Mouse (Mus musculus) kidney, adult 8-10 months (tissue): ENCODE data around the gene Gucd1.
"Not testable (repeated sequence)": the region's sequence is repeated elsewhere in the genome, so short reads cannot be mapped to it uniquely, and the experiment has no call there.

ENCODE experiments used
- DNase-seq, 2 experiments: peaks; one replicate each; pipeline ENCODE4 v3.0.0; 2022

Gene Gucd1

DNA sequence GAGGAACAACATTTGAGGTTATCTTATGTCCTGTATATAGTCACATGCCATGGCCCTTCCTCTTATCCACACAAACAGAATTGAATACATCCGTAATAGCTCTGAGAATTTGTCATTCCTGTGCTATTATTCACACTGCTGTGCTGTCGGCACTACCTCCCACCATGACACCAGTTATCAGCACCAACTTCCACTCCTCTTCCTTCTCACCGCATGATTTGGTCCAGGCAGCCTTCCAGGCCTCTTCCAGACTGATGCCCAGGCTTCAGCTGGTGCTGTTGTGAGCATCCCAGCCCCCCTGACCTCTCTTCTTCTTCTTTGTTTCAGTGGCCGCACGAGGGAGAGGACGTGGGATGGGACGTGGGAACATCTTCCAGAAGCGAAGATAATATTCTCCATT, 17.2 kb upstream of the Gucd1 start:
- DNase-seq, result no peak

DNA sequence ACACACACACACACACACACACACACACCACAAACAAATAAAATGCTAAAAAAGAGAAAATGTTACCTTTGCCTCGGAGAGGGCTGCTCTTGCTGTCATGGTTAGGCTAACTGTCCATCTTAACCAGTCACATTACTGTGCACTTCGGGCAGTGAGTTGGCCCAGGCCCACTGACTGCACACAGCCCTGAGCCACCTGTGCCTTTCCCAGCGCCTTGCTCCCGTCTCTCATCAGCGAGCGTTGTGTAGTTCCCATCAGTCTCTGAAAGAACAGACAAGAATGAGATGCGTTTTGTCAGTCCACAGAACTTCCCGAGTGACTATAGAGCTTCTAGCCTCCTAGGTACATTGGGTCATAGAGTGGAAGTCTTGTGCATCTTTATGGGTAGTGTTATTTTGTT, 16.4 kb upstream of the Gucd1 start:
- no peak for DNase-seq

DNA sequence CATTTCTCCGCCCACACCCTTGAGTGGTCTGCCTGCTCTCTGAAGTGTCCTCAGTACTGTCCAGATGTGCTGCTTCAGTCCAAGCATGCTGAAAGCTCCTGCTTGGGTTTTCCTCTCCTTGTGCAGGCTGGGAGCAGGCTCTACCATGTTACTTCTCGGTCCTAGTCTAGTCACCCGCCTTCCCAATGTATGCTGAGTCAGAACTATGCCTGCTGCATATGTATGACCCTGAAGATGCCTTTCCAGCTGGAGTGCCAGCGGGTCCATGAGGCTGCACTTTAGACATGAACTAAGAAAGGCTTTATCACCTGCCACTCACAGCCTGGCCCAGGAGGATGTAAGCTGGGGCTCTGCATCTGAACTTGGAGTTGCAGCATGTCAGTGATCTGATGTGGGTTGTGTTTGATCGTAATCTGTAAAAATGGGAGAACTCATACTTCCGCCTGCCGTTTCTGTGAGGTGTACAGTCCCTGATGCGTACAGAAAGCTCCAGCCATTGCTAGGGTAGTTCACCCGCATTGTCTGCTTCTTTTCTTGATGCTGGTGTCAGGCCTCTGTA, 13.8 kb upstream of the Gucd1 start:
- DNase-seq, result peak in 1 of 2 experiments; percentile 29

GRCm38 (mm10) chr10:75530322-75530721, 12.6 kb upstream of the Gucd1 start:
- no peak for DNase-seq

DNA sequence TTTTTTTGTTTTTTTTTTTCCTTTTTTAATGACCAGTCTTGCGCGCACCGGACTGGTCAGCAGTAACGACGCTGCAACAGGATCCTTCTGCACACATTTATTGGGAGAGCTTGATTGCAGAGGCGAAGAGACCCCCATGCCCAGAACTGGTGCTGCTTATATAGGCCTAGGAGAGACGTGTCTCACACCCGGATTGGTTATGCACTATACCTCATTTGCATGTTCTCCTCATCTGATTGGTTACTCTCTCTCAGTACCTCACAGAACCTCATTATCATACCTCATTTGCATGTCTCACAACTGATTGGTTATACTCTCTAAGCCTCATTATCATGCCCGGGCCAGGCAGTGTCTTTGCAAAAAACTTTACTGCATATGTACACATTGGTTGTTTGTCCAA, 7.7 kb upstream of the Gucd1 start:
- DNase-seq, result not testable (repeated sequence)

GRCm38 (mm10) chr10:75521643-75522042, 3.9 kb upstream of the Gucd1 start:
- peak in 1 of 2 experiments; percentile 59 for DNase-seq

DNA sequence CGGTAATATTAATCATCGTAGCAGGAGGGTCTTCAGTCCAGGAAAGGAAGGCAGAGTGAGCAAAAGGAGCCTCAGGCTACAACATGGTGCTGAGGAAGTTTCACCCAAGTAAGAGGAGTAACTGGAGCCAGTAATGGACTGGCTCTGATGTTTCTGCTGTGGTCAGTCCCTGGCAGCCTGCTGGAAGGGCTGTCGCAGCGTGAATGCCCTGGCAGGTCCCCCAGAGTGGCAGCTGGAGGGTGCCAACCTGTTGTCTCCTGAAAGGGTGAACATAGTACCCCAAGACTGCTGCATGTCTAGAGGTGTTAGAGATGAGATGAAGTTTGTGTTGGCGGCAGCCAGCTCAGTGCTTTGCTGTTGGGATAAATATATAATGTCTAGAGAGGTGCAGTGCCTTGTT, 2.8 kb upstream of the Gucd1 start:
- no peak for DNase-seq

- peak; percentile 95 to 97 for DNase-seq
Measured at GRCm38 (mm10) chr10:75517073-75517757, 557 bp downstream of the Gucd1 start, which contains the start of gene Snrpd3. Gene Snrpd3 (plus strand): TSS chr10:75517551.

GRCm38 (mm10) chr10:75516724-75517072, 1.1 kb downstream of the Gucd1 start:
- peak; percentile 62 to 68 for DNase-seq

- peak; percentile 80 to 89 for DNase-seq
Measured at GRCm38 (mm10) chr10:75516038-75516723, 1.6 kb downstream of the Gucd1 start.

DNA sequence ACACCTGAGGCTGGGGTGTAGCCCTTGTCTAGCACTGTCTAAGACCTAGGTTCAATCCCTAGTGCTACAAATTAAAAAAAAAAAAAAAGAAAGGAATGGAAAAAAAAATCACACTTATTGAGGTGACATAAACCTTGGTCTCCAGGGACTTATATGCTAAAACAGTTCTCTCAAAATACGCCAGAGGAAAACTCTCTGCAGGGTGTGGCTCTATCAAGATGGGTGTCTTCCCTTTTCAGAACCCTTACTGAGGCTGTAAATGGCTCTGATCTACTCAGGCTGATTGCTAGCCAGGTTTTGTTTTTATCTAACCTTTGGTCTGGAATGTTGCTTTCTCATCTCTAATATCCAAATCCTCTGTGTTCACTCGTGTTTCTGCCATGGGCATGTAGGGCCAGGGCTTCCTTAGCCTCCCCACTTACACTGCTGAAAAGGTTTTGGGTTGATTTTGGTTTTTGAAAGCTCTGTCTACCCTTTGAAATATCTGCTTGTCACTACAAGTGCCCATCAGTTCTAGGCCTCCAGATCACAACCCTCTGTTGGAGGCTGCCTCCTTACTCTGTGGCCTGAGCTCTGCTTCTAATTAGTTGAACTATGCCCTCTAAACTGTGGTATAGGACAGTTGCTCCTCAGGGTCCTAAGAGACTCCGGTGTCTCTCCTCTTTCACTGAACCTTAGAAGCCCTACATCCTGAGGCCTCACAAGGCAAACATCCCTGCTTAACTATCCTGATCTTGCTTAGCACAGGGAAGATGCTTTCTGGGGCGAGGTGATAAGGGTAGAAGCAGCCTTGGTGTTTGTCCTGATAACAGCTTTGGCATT, 2.3 kb downstream of the Gucd1 start:
- peak; percentile 48 to 61 for DNase-seq

- no peak for DNase-seq
Measured at GRCm38 (mm10) chr10:75514361-75514760, 3.4 kb downstream of the Gucd1 start.

DNA sequence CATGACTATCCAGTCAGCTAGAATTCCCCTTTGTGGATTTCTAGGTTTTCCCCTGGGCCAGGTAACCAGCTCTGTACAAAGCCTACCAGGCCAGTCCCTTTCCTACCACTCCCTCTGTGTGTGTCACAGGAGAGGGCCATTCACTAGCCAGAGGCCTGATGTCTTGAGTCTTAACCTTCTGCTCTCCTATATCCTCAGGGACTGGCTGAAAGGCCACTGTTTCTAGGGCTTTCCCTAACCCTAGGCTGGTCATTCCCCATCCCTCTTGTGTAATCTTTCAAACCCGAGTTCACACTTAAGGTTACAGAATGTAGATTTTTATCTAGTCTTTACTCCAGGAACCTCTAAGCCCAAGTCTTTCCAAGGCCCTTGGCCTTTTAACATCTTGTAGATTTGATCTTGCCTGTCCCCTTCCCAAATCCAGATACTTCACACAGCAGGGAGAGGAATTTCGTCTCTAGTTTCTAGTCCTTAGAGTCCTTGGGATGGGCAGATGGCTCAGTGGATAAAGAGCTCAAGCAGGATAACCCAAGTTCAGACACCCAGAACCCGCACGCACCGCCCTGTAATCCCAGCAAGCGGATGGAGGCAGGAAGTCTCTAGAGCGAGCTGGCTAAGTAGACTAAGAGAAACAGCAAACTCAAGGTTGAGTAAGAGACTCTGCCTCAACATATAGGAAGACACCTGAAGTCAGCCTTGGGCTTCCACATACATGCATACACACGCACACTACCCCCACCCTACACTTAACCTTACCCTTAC, 4.3 kb downstream of the Gucd1 start:
- DNase-seq, result no peak

- peak; percentile 83 to 87 for DNase-seq
Measured at GRCm38 (mm10) chr10:75512796-75513195, 5.0 kb downstream of the Gucd1 start.

GRCm38 (mm10) chr10:75511897-75512296, 5.9 kb downstream of the Gucd1 start:
- DNase-seq, result no peak

DNA sequence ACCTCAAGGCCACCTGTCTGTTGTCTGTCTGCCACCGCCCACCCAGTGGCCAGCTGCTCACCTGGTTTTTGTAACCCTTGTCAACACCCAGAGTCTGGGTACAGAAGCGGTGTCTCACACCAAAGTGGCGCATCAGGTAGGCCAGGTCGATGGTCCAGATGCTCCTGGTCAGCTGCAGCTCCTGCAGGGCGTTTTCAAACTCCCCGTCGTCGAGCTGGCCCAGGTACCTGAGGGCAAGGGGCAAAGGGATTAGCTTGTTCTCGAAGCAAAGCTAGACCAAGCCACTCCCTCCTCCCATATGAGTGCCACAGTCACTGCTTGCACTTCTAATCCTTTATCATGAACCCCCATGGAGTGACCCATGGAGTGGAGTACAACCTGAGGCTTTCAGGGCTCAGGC, 6.7 kb downstream of the Gucd1 start:
- DNase-seq, result no peak

GRCm38 (mm10) chr10:75510446-75510845, 7.3 kb downstream of the Gucd1 start:
- DNase-seq, result peak; percentile 84

DNA sequence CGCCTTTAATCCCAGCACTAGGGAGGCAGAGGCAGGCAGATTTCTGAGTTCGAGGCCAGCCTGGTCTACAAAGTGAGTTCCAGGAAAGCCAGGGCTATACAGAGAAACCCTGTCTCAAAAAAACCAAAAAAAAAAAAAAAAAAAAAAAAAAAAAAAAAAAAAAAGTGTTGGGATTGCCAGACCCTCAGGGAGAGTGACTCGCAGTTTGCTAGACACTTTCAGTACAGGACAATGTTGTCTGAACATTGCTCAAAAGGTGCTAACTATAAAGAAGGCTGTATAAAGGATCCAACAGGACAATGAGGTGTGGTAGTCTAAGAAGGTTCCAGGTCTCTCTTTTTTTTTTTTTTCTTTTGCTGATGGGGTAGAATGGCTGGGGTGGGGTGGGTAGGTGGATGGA, 11.8 kb downstream of the Gucd1 start:
- DNase-seq, result not testable (repeated sequence)

DNA sequence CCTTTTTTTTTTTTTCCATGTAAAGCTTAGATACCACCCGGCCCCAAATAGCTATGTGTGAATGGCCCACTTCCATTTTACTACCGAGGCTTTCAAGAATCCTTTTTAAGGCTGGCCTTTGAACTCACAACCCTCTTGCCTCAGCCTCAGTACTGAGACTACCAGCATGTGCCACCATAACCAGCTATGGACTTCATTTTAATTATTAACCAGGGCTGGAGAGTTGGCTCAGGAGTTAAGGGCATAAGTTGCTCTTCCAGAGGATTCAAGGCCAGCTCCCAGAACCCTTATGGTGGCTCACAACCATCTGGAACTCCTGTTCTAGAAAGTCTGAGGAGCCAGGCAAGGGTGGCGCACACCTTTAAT, 12.7 kb downstream of the Gucd1 start:
- DNase-seq, result peak; percentile 54 to 83

DNA sequence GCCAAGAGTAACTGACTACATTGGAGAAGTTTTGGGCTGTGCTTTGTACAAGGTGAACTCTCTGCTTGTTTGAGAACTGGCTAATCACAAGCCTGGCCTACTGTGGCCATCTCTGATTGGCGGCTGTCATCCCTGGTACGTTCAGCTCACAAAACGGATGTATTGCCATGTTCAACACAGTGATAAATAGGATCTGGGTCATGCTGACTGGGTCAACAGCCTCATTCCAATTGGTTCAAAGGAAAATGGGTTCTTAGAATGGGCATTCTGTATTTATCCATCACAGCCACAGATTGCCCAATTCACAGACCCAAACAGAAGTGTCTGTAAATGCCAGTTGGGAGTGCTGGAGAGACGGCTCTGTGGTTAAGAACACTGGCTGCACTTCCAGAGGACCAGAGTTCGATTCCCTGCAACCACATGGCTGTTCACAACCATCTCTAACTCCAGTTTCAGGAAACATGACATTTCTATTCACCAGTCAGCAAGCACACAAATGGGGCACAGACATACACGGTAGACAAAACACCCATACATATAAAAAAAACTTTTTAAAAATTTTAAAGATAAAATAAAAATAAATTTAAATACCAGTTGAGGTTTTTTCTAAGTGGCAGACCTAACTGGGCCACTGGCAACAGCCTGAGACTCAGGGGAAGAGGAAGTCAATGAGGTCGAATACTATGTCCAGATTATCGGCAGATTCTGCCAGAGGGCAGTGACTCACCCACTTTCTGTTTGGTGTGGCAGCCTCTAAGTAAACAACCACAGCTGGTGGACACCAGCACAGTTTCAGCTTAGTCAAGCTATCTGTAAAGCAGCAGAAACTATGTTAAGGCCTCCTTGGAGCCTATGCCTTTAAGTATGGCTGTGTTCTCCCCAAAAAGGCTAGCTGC, 13.3 kb downstream of the Gucd1 start:
- DNase-seq, result no peak

GRCm38 (mm10) chr10:75503692-75504091, 14.1 kb downstream of the Gucd1 start:
- no peak for DNase-seq

DNA sequence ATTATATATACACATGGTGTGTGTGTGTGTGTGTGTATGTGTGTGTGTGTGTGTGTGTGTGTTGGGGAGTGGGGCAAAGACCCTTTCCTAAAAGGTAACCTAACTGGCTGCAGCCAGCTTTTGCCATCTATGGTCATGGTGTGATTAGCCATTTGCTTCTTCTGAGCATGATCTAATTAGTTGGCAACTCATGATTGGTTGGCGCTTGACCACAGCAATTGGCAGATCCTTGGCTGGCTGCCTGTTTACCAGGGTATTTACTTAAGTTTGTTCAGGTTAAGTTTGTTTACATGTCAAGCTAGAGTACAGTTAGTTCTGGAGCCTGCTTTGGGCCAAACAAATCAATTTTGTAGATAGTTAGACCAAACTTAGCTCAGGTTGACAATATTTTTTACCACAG, 16.1 kb downstream of the Gucd1 start:
- DNase-seq, result no peak
